Mouse (Mus musculus) cortical plate, adult 2 months (tissue): ENCODE data around the gene Sgf29.

Experiments used
- CTCF ChIP-seq: fragments of 200-500 bp; IDR thresholded peaks from 2 replicates; pipeline ENCODE4 v1.5.1; 2011; ENCODE audit warnings: mild to moderate bottlenecking, control low read depth, low read length; ENCODE audit not compliant: insufficient read depth; ENCODE audit errors: extremely low read depth
- POLR2A ChIP-seq: fragments of 200-500 bp; IDR thresholded peaks from 2 replicates; pipeline ENCODE4 v1.6.1; 2011; ENCODE audit warnings: mild to moderate bottlenecking, low read length, control low read depth; ENCODE audit not compliant: insufficient read depth; ENCODE audit errors: extremely low read depth

DNA sequence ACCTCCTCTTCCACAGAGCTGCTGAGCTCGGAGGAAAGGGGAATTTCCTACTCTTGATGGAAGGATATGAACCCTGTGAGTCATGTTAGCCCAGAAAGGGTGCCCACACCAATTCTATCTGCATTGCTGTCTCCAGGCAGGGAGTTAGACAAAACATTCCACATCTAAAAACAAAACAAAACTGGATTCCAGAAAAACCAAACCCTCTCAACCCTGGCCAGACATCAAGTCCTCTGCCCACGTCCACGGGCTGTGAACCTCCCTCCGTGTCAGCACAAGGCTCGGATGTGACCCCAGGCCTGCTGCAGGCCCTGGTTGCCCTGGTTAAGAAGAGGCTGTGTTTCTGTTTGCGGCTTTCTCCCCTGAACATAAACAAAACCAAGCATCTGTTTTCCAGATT lies 21.0 kb upstream of the Sgf29 start:
- TF ChIP-seq POLR2A, result no peak
- TF ChIP-seq CTCF, result no peak
